Mouse (Mus musculus) CH12.LX (cell line): ENCODE data around the gene Fen1. TPM values are rescaled to one million over a fixed set of nuclear protein-coding genes. Genes with fewer than 3 reads are reported as not detected.
A peak's percentile ranks its signal among the peaks of the same experiment; 100 is the strongest.

ENCODE experiments used
- DNase-seq: peaks from one replicate; pipeline ENCODE4 v3.0.0-alpha.2; 2013; ENCODE audit errors: extremely low read depth
- H3K27ac ChIP-seq: 2 replicates; pipeline ENCODE4 v1.5.1; 2012; ENCODE audit warnings: low read depth, mild to moderate bottlenecking, control low read depth, moderate library complexity; ENCODE audit not compliant: insufficient read depth
- H3K27me3 ChIP-seq: replicated peaks from 2 replicates; pipeline ENCODE3; 2012; ENCODE audit warnings: inconsistent platforms
- H3K36me3 ChIP-seq, 2 experiments: replicated peaks in 1 of 2; 2 replicates each; pipeline versions ENCODE3 to v1.6.1; 2012; ENCODE audit warnings: inconsistent platforms in 1 of 2, low read length in 1 of 2, mild to moderate bottlenecking in 1 of 2, mixed read lengths in 1 of 2, moderate library complexity in 1 of 2; ENCODE audit not compliant: control insufficient read depth in 1 of 2, insufficient read depth in 1 of 2
- H3K4me1 ChIP-seq, 2 experiments: 2 replicates each; pipeline ENCODE4 v1.6.1; 2012; ENCODE audit warnings: inconsistent platforms in 1 of 2, moderate library complexity in 1 of 2; ENCODE audit not compliant: insufficient read depth in 2 of 2, control insufficient read depth in 1 of 2
- H3K4me2 ChIP-seq: 2 replicates; pipeline ENCODE4 v1.6.1; 2012; ENCODE audit warnings: low read depth, mild to moderate bottlenecking, control low read depth; ENCODE audit not compliant: poor library complexity, insufficient read depth, severe bottlenecking
- H3K4me3 ChIP-seq, 3 experiments: fragments of 150-350 bp in 1 of 3; sonication (generic) in 1 of 3; replicated peaks in 1 of 3; 2 replicates each; pipeline versions ENCODE3 to v1.5.1; 2011 to 2012; ENCODE audit warnings: low read depth in 2 of 3, low read length in 2 of 3, mild to moderate bottlenecking in 2 of 3, moderate library complexity in 2 of 3, control low read depth in 1 of 3, improper control_type of control experiment in 1 of 3, inconsistent platforms in 1 of 3, mixed read lengths in 1 of 3; ENCODE audit not compliant: poor library complexity in 1 of 3
- H3K79me2 ChIP-seq: replicated peaks from 2 replicates; pipeline ENCODE4 v1.6.1; 2012; ENCODE audit warnings: mild to moderate bottlenecking, moderate library complexity; ENCODE audit not compliant: control insufficient read depth, poor library complexity, insufficient read depth, severe bottlenecking; ENCODE audit errors: extremely low read depth
- H3K9ac ChIP-seq: 2 replicates; pipeline ENCODE4 v1.6.1; 2012; ENCODE audit warnings: low read depth, mild to moderate bottlenecking, control low read depth, moderate library complexity; ENCODE audit not compliant: insufficient read depth
- H3K9me3 ChIP-seq: replicated peaks from 2 replicates; pipeline ENCODE3; 2012; ENCODE audit warnings: low read length, inconsistent platforms, mixed read lengths
- BHLHE40 ChIP-seq: IDR thresholded peaks from 2 replicates; pipeline ENCODE4 v1.6.1; 2011; ENCODE audit warnings: mild to moderate bottlenecking, low read depth, low read length, improper control_type of control experiment
- ELF1 ChIP-seq: IDR thresholded peaks from 2 replicates; pipeline ENCODE4 v1.6.1; 2014; ENCODE audit warnings: low read depth, mild to moderate bottlenecking, inconsistent platforms, low read length, improper control_type of control experiment
- EP300 ChIP-seq: IDR thresholded peaks from 2 replicates; pipeline ENCODE4 v1.6.1; 2011; ENCODE audit warnings: low read length, improper control_type of control experiment
- ETS1 ChIP-seq: conservative IDR thresholded peaks from 2 replicates; pipeline ENCODE4 v1.6.1; 2012; ENCODE audit warnings: low read depth, mild to moderate bottlenecking, inconsistent platforms, low read length, improper control_type of control experiment, moderate library complexity
- GABPA ChIP-seq: IDR thresholded peaks from 2 replicates; pipeline ENCODE4 v1.6.1; 2012; ENCODE audit warnings: low read depth, low read length, improper control_type of control experiment, inconsistent platforms; ENCODE audit not compliant: insufficient replicate concordance
- HCFC1 ChIP-seq: IDR thresholded peaks from 2 replicates; pipeline ENCODE4 v1.6.1; 2012; ENCODE audit warnings: low read depth, mild to moderate bottlenecking, inconsistent platforms, low read length, improper control_type of control experiment
- JUND ChIP-seq: conservative IDR thresholded peaks from 2 replicates; pipeline ENCODE4 v1.6.1; 2011; ENCODE audit warnings: low read depth, low read length, improper control_type of control experiment
- KAT2A ChIP-seq: IDR thresholded peaks from 2 replicates; pipeline ENCODE4 v1.6.1; 2012; ENCODE audit warnings: low read length, improper control_type of control experiment, inconsistent platforms; ENCODE audit not compliant: insufficient replicate concordance
- MAFK ChIP-seq: IDR thresholded peaks from 2 replicates; pipeline ENCODE4 v1.6.1; 2011; ENCODE audit warnings: low read length, improper control_type of control experiment; ENCODE audit not compliant: insufficient replicate concordance
- MAX ChIP-seq: IDR thresholded peaks from 2 replicates; pipeline ENCODE4 v1.6.1; 2011; ENCODE audit warnings: low read length, improper control_type of control experiment
- MAZ ChIP-seq: IDR thresholded peaks from 2 replicates; pipeline ENCODE4 v1.6.1; 2012; ENCODE audit warnings: low read depth, mild to moderate bottlenecking, inconsistent platforms, low read length, improper control_type of control experiment, moderate library complexity
- MEF2A ChIP-seq: IDR thresholded peaks from 2 replicates; pipeline ENCODE4 v1.6.1; 2014; ENCODE audit warnings: low read depth, mild to moderate bottlenecking, inconsistent platforms, low read length, improper control_type of control experiment, borderline replicate concordance
- NRF1 ChIP-seq: IDR thresholded peaks from 2 replicates; pipeline ENCODE4 v1.6.1; 2014; ENCODE audit warnings: low read depth, mild to moderate bottlenecking, inconsistent platforms, low read length, improper control_type of control experiment, moderate library complexity
- POLR2A ChIP-seq: IDR thresholded peaks from 2 replicates; pipeline ENCODE4 v1.6.1; 2011; ENCODE audit warnings: low read depth, mild to moderate bottlenecking, improper control_type of control experiment, low read length
- RCOR1 ChIP-seq: conservative IDR thresholded peaks from 2 replicates; pipeline ENCODE4 v1.6.1; 2012; ENCODE audit warnings: low read depth, mild to moderate bottlenecking, inconsistent platforms, low read length, improper control_type of control experiment
- SIN3A ChIP-seq: IDR thresholded peaks from 2 replicates; pipeline ENCODE4 v1.6.1; 2012; ENCODE audit warnings: low read length, improper control_type of control experiment, inconsistent platforms
- SMC3 ChIP-seq: IDR thresholded peaks from 2 replicates; pipeline ENCODE4 v1.6.1; 2011; ENCODE audit warnings: low read depth, low read length, improper control_type of control experiment
- TBP ChIP-seq: conservative IDR thresholded peaks from 2 replicates; pipeline ENCODE4 v1.6.1; 2011; ENCODE audit warnings: low read depth, low read length, improper control_type of control experiment
- TCF12 ChIP-seq: IDR thresholded peaks from 2 replicates; pipeline ENCODE4 v1.6.1; 2014; ENCODE audit warnings: low read depth, mild to moderate bottlenecking, inconsistent platforms, low read length, improper control_type of control experiment
- UBTF ChIP-seq: IDR thresholded peaks from 2 replicates; pipeline ENCODE4 v1.6.1; 2012; ENCODE audit warnings: low read depth, mild to moderate bottlenecking, inconsistent platforms, low read length, improper control_type of control experiment, moderate library complexity
- USF2 ChIP-seq: conservative IDR thresholded peaks from 2 replicates; pipeline ENCODE4 v1.6.1; 2011; ENCODE audit warnings: low read depth, low read length, improper control_type of control experiment
- ZKSCAN1 ChIP-seq: IDR thresholded peaks from 2 replicates; pipeline ENCODE4 v1.6.1; 2012; ENCODE audit warnings: low read depth, inconsistent platforms, low read length, improper control_type of control experiment, borderline replicate concordance
- ZMIZ1 ChIP-seq: IDR thresholded peaks from 2 replicates; pipeline ENCODE4 v1.6.1; 2012; ENCODE audit warnings: low read depth, mild to moderate bottlenecking, inconsistent platforms, low read length, improper control_type of control experiment
- ZNF384 ChIP-seq: IDR thresholded peaks from 2 replicates; pipeline ENCODE4 v1.6.1; 2012; ENCODE audit warnings: low read depth, low read length, improper control_type of control experiment, inconsistent platforms
- dilution Hi-C: fragments of 300-500 bp; cut with MboI; formaldehyde crosslinking; loops from 2 replicates; pipeline ENCODE4 v1.14.3; 2020; ENCODE audit warnings: low sequenced_read_pairs; ENCODE audit not compliant: extremely low pct_unique_long_range_greater_than_20kb, extremely low pct_ligation_motif_present
- in situ Hi-C: fragments of 300-500 bp; cut with MboI; formaldehyde crosslinking; loops from 3 replicates; pipeline ENCODE4 v1.14.3; 2019; ENCODE audit warnings: low sequenced_read_pairs, low pct_ligation_motif_present, low pct_unique_long_range_greater_than_20kb, mixed read lengths
- polyA plus RNA-seq: library from polyadenylated mRNA; unstranded; fragments of >175 nt; gene quantifications from 2 replicates; pipeline ENCODE4 v1.2.1, GENCODE M21; 2012; ENCODE audit warnings: low read depth; ENCODE audit not compliant: insufficient read length
- total RNA-seq, 2 experiments: library from RNA; depleted of rRNA; stranded (reverse); fragments of 300-350 nt in 1 of 2; fragments of >200 nt in 1 of 2; gene quantifications; 2 replicates each; pipeline ENCODE4 v1.2.3; 2012 to 2014

Gene Fen1
- total and polyA plus RNA-seq, 3 experiments, result 111 to 156 (median 125) TPM

DNA sequence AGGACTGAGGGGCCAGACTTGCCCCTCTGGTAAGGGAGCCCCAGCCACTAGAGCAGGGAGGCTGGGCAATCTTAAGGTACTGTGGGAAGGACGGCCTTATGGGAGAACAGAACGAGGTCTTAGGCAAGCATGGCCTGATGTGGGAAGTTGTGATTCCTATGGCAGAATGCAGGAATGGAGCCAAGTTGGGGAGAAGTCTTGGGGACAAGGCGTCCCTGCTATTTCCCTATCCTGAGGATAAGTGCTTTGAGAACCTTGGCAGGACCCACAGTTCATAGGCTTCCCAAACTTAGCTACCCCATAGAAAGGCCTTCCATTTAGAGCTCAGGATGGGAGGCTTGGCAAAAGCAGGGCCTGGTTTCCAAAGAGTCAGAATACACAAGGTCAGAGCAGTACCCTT is 4.9 kb upstream of the Fen1 start:
- Histone ChIP-seq H3K36me3 (peaks cover 53 to 85% of the 10 kb centered on the region in 2 experiments), H3K27ac (no peak overlapping the region)
- DNase-seq, result no peak
- TF ChIP-seq NRF1 (no peak), EP300 (no peak), USF2 (no peak), ETS1 (no peak), ZMIZ1 (no peak), SMC3 (no peak), POLR2A (no peak), ELF1 (no peak), HCFC1 (no peak), MAZ (no peak), KAT2A (no peak), ZNF384 (no peak), UBTF (no peak), TBP (no peak), MAX (no peak), MEF2A (no peak), MAFK (no peak), SIN3A (no peak)
- TF ChIP-seq, all 38 proteins: peak for 0
- H3K27me3 ChIP-seq, result no peaks in the 10 kb centered on the region
- peaks cover 0 to 12% of the 10 kb centered on the region in 2 experiments; a peak in 2 of 4 replicates for H3K4me1 ChIP-seq
- in situ Hi-C loops, result loop anchor here (10.0 kb wide), 1 partner anchor 174 kb away; no protein-coding TSS in a partner anchor
- H3K9ac ChIP-seq, result no peak overlapping the region
- H3K9me3 ChIP-seq, result no peaks in the 10 kb centered on the region
- H3K4me2 ChIP-seq, result no peak overlapping the region
- dilution Hi-C loops, result no loop called here
- H3K4me3 ChIP-seq, result no peak overlapping the region
- H3K79me2 ChIP-seq, result peaks cover 17% of the 10 kb centered on the region

DNA sequence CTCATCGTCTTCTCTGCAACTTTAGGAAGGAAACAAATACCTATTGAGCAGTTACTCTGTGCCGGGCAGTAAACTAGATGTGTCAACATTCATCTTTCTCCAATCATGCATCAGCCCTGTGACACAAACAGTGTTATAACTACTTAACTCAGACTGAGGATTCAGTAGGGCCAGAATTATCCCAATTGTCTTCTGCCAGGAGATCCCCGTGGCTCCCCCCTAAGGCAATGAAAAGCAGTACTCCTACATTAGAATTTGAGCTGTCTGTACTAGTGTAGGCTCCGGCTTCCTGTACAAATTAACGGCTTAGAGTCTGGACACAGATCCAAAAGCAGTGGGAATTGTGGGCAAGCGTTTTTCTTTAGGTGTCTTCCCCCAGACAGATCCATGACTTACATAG is 1.1 kb upstream of the Fen1 start:
- no peaks in the 10 kb centered on the region for H3K9me3 ChIP-seq
- H3K9ac ChIP-seq, result peak overlapping the region; percentile 99; the same call in 1 of the 2 replicates
- peaks cover 52 to 68% of the 10 kb centered on the region in 2 experiments for H3K36me3 ChIP-seq
- dilution Hi-C loops, result no loop called here
- in situ Hi-C loops, result loop anchor here (10.0 kb wide), 1 partner anchor 170 kb away; no protein-coding TSS in a partner anchor
- H3K4me2 ChIP-seq, result peak overlapping the region; percentile 78; the same call in 1 of the 2 replicates
- H3K79me2 ChIP-seq, result peaks cover 45% of the 10 kb centered on the region
- TF ChIP-seq SMC3 (no peak), EP300 (no peak), MEF2A (no peak), KAT2A (no peak), RCOR1 (no peak), ZKSCAN1 (no peak), GABPA (no peak), BHLHE40 (no peak), JUND (no peak), TCF12 (no peak)
- H3K4me3 ChIP-seq, result peak overlapping the region in 2 of 3 experiments; percentile 92 to 100
- no peaks in the 10 kb centered on the region for H3K27me3 ChIP-seq
- no peak overlapping the region for H3K27ac ChIP-seq
- DNase-seq, result no peak
- H3K4me1 ChIP-seq, result peaks cover 0 to 22% of the 10 kb centered on the region in 2 experiments; a peak in 2 of 4 replicates
